8 mouse cellular contexts compared by ENCODE assay signal in genomic region chr10:85161745-85162351, GRCm38 (mm10). TPM values are rescaled to one million over a fixed set of nuclear protein-coding genes. Genes with fewer than 3 reads are reported as not detected.
DNase-seq lines count a peak whose midpoint lies in the region; ATAC-seq and TF ChIP-seq lines count a peak whose summit lies in the region.

No protein-coding gene starts in this region.

- intact Hi-C loops in left cerebral cortex, adult 2 months (cut with DNase I) = loop anchor here (2.0 kb wide), 1 partner anchor 21 kb away; no protein-coding TSS in a partner anchor

- H3K4me3 ChIP-seq in left cerebral cortex, adult 2 months = no peak overlapping the region

- no peak for TF ChIP-seq CTCF in left cerebral cortex, adult 2 months (IDR thresholded peaks at IDR 0.05)

- peak overlapping the region; percentile 69 for H3K27ac ChIP-seq in left cerebral cortex, adult 2 months

- ATAC-seq in frontal cortex, adult (ENCODE audit: low TSS enrichment) = peak; percentile 98
- peak; percentile 64 for ATAC-seq in megakaryocyte, adult 5-6 weeks (ENCODE audit: poor library complexity, severe bottlenecking)

- DNase-seq in frontal cortex, postnatal 10 days (ENCODE audit: low spot score in 2 of 2) = no peak
- DNase-seq in left cerebral cortex, adult 2 months (ENCODE audit: extremely low spot score in 1 of 2, low spot score in 2 of 2) = no peak
- no peak for DNase-seq in left cerebral cortex, adult 8-10 months (ENCODE audit: low spot score in 2 of 2)
- DNase-seq in Muller cell, postnatal 12 days (ENCODE audit: inconsistent ontology term) = peak; percentile 85
- DNase-seq in testis, postnatal 14 days (ENCODE audit: low spot score) = no peak
- no peak for DNase-seq in embryo, embryonic 10 days (ENCODE audit: low spot score)

RNA-seq across cellular contexts. Expression of gene Cry1, which starts 23.0 kb away (rescaled TPM):
- 10 to 100 TPM; 16.8 to 25.6 TPM for total RNA-seq in left cerebral cortex, adult 2 months (2021)
- total RNA-seq in left cerebral cortex, adult 8-10 months (2022) = 10 to 100 TPM; 15.6 to 24.6 (median 19.7) TPM
- total RNA-seq in megakaryocyte, adult 5-6 weeks (2015) = 15.7 and 16.2 TPM in 2 replicates
- 17.5 and 19.4 TPM in 2 replicates for total RNA-seq in megakaryocyte, adult 5-6 weeks (2017)

RNA-seq across cellular contexts. Expression of gene Mterf2, which starts 34.0 kb away (rescaled TPM):
- total RNA-seq in left cerebral cortex, adult 2 months (2021) = 10 to 100 TPM; 11.9 to 14.4 TPM
- 10 to 100 TPM; 15.9 to 24.4 (median 18.8) TPM for total RNA-seq in left cerebral cortex, adult 8-10 months (2022)
- total RNA-seq in megakaryocyte, adult 5-6 weeks (2015) = 2.4 and 3.9 TPM in 2 replicates
- total RNA-seq in megakaryocyte, adult 5-6 weeks (2017) = 1.9 and 2.2 TPM in 2 replicates

RNA-seq across cellular contexts. Expression of gene Tmem263, which starts 59.4 kb away (rescaled TPM):
- 10 to 100 TPM; 38.5 to 39.5 TPM for total RNA-seq in left cerebral cortex, adult 2 months (2021)
- total RNA-seq in left cerebral cortex, adult 8-10 months (2022) = 10 to 100 TPM; 32.6 to 36.6 (median 34.5) TPM
- total RNA-seq in megakaryocyte, adult 5-6 weeks (2015) = 11.8 and 14.0 TPM in 2 replicates
- 13.0 and 14.5 TPM in 2 replicates for total RNA-seq in megakaryocyte, adult 5-6 weeks (2017)

RNA-seq across cellular contexts. Expression of gene Fhl4, which starts 59.6 kb away (rescaled TPM):
- under 1 TPM; 0.34 to 0.56 TPM for total RNA-seq in left cerebral cortex, adult 2 months (2021)
- 1 to 10 TPM in 3 of 4 experiments, under 1 TPM in 1; 0.81 to 1.6 (median 1.2) TPM for total RNA-seq in left cerebral cortex, adult 8-10 months (2022)
- 0.09 TPM in 1 of 2 replicates, not detected in the other for total RNA-seq in megakaryocyte, adult 5-6 weeks (2015)
- 0.57 TPM in 1 of 2 replicates, not detected in the other for total RNA-seq in megakaryocyte, adult 5-6 weeks (2017)
